Comparison of ENCODE assay signal across 22 mouse cellular contexts in genomic region chr3:38209081-38209480, GRCm38 (mm10).
A peak's percentile ranks its signal among the peaks of the same experiment; 100 is the strongest.
DNase-seq lines count a peak whose midpoint lies in the region; ATAC-seq lines count a peak whose summit lies in the region.
"Had no signal": no experiment of that assay in that cellular context is flagged by ENCODE, and none has a peak within 500 bp of the region (broad histone marks: within the 10 kb centered on the region; RNA-seq: fewer than 3 reads in every experiment).

No protein-coding gene starts in this region.

- H3K9me3 ChIP-seq in kidney, embryonic 16.5 days (ENCODE audit: low read length), result no peaks in the 10 kb centered on the region
- H3K9me3 ChIP-seq: G1E had no signal

- peak; percentile 28 for DNase-seq in heart, adult 11 months
- DNase-seq in heart, adult 8-10 months (ENCODE audit: low spot score), result no peak
- peak; percentile 44 for DNase-seq in 416B (ENCODE audit: low read depth)
- no peak for DNase-seq in adrenal gland, adult 8-10 months
- DNase-seq: adrenal gland, adult 2 months; adrenal gland, postnatal 10 days; adrenal gland, postnatal 14 days; adrenal gland, postnatal 25 days; adrenal gland, postnatal 36 days; B cell, adult 2 months; cerebellum, adult 11 months; cerebellum, adult 11-12 months; cerebellum, adult 18-20 months; cerebellum, adult 2 months; cerebellum, adult 8-10 months had no signal

- no peaks in the 10 kb centered on the region for H3K27me3 ChIP-seq in kidney, embryonic 16.5 days (ENCODE audit: insufficient read depth, low read length)
- H3K27me3 ChIP-seq: CH12.LX, Patski had no signal

- no peaks in the 10 kb centered on the region for H3K36me3 ChIP-seq in kidney, embryonic 16.5 days (ENCODE audit: insufficient read depth, low read length)
- H3K36me3 ChIP-seq: G1E had no signal

- no peak overlapping the region for H3K27ac ChIP-seq in kidney, embryonic 16.5 days (ENCODE audit: low read length)

- H3K4me2 ChIP-seq in kidney, embryonic 16.5 days (replicated peaks; ENCODE audit: low read depth, low read length), result no peak overlapping the region

- H3K4me3 ChIP-seq in kidney, embryonic 16.5 days (ENCODE audit: low read length), result no peak overlapping the region

- ATAC-seq in hematopoietic stem cell, adult 5-6 weeks (replicated peaks in 1 of 2; ENCODE audit: insufficient read depth in 1 of 2, low FRiP score in 2 of 2, low TSS enrichment in 1 of 2, low read depth in 1 of 2, poor library complexity in 2 of 2, severe bottlenecking in 2 of 2), result peak; percentile 82 to 90
- ATAC-seq in kidney, embryonic 16.5 days (ENCODE audit: low FRiP score, low TSS enrichment), result no peak
- ATAC-seq: activated CD4-positive, CD25-positive, alpha-beta regulatory T cell, adult 4 months; CD4-positive, CD25-positive, alpha-beta regulatory T cell, adult 4 months; Patski had no signal

- 82% methylated on average over 3 of the region's 3 CpGs for WGBS in kidney, embryonic 16.5 days

- no peak overlapping the region for H3K9ac ChIP-seq in kidney, embryonic 16.5 days (replicated peaks; ENCODE audit: low read length)

- no peaks in the 10 kb centered on the region for H3K4me1 ChIP-seq in kidney, embryonic 16.5 days (ENCODE audit: insufficient read depth, low read length)

Comparison
In these comparisons a context has a peak if more than half of its experiments do, and no peak if none do; other contexts are left out.
1. DNase-seq: peak in heart, adult 11 months (single experiment) and 416B (single experiment); none in heart, adult 8-10 months (single experiment) and adrenal gland, adult 8-10 months (single experiment).